Mouse (Mus musculus) stomach, embryonic 14.5 days (tissue): ENCODE measurements around the gene Rnf225. TPM values are rescaled to one million over a fixed set of nuclear protein-coding genes. Genes with fewer than 3 reads are reported as not detected.
A peak's percentile ranks its signal among the peaks of the same experiment; 100 is the strongest.

ENCODE experiments used
- ATAC-seq: fragments of 200-750 bp; cut with Nextera tagmentation; 2 replicates; pipeline ENCODE4 v1.8.0; 2017; ENCODE audit warnings: low read depth, moderate TSS enrichment; ENCODE audit not compliant: insufficient number of reproducible peaks, insufficient read depth, low FRiP score
- H3K27ac ChIP-seq: fragments of 300-500 bp; sonication (generic); 2 replicates; pipeline ENCODE4 v1.5.1; 2014; ENCODE audit warnings: mild to moderate bottlenecking, low read length, moderate library complexity, mixed read lengths
- H3K27me3 ChIP-seq: fragments of 300-500 bp; sonication (generic); 2 replicates; pipeline ENCODE4 v1.6.1; 2014; ENCODE audit warnings: low read length, control low read depth, mixed read lengths; ENCODE audit not compliant: control insufficient read depth, insufficient read depth
- H3K36me3 ChIP-seq: fragments of 300-500 bp; sonication (generic); 2 replicates; pipeline ENCODE4 v1.6.1; 2014; ENCODE audit warnings: mild to moderate bottlenecking, control low read depth, low read length, moderate library complexity, mixed read lengths; ENCODE audit not compliant: control insufficient read depth, insufficient read depth
- H3K4me1 ChIP-seq: fragments of 300-500 bp; sonication (generic); 2 replicates; pipeline ENCODE4 v1.6.1; 2014; ENCODE audit warnings: low read length, control low read depth, mixed read lengths; ENCODE audit not compliant: control insufficient read depth, insufficient read depth
- H3K4me2 ChIP-seq: fragments of 300-500 bp; sonication (generic); replicated peaks from 2 replicates; pipeline ENCODE4 v1.6.1; 2014; ENCODE audit warnings: low read depth, low read length, control low read depth
- H3K4me3 ChIP-seq: fragments of 300-500 bp; sonication (generic); 2 replicates; pipeline ENCODE4 v1.5.1; 2014; ENCODE audit warnings: low read depth, low read length, control low read depth
- H3K9ac ChIP-seq: fragments of 300-500 bp; sonication (generic); replicated peaks from 2 replicates; pipeline ENCODE4 v1.6.1; 2014; ENCODE audit warnings: low read depth, mild to moderate bottlenecking, control low read depth, low read length, moderate library complexity, mixed read lengths
- H3K9me3 ChIP-seq: fragments of 300-500 bp; sonication (generic); 2 replicates; pipeline ENCODE4 v1.6.1; 2016; ENCODE audit warnings: low read depth, low read length, control low read depth; ENCODE audit not compliant: control insufficient read depth
- WGBS: fragments of 180-500 bp; shearing (Covaris S2); extraction: QIAGEN DNeasy Blood & Tissue Kit; methylation state at CpG from one replicate; pipeline ENCODE4 v1.1.7; 2014; 5-methylcytosine and 5-hydroxymethylcytosine counted together
- polyA plus RNA-seq: library from polyadenylated mRNA; unstranded; fragments of >200 nt; fragmentation: Nextera tagmentation; extraction: Ambion mirVana; gene quantifications from 2 replicates; pipeline ENCODE4 v1.2.1, GENCODE M21; 2014

Rnf225 gene
- polyA plus RNA-seq, 1 experiment from 2014 or later = 1.4 TPM

DNA sequence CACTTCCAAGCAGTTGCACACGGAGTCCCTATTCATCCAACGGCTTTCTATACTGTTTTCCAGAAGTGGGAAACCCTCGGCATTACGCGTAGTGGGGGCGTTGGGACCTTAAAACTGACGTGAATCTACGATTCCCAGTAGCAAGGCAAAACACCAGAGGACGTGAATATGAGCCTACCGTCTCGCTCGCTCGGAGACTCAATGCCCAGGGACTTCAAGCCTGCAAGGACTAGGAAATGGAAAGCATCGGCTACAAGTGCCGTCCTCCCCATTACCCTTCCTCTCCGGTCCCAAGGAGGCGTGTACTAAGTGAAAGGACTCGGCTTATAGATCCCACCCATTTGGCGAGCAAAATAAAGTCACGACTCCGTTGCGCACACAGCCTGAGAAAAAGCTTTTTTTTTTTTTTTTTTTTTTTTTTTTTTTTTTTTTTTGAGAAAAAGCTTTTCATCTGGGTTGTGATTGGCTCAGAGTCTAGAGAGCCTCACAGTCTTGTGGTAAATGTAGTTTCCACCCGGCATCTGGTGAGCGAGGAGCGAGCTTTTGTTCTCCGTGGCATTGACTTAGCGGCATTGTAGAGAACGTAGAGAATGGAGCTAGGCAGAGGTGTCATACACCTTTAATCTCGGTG is 34.4 kb downstream of the Rnf225 start:
- Histone ChIP-seq H3K4me1 (0 out of 2 replicates have a peak, but pooled peaks cover 6% of the 10 kb centered on the region), H3K27me3 (no peaks in the 10 kb centered on the region), H3K9me3 (no peaks in the 10 kb centered on the region), H3K4me2 (peak overlapping the region; percentile 63), H3K4me3 (peak overlapping the region; percentile 46), H3K9ac (peak overlapping the region; percentile 73), H3K27ac (peak overlapping the region; percentile 77), H3K36me3 (no peaks in the 10 kb centered on the region)
- 2% methylated on average over 29 of the region's 29 CpGs for WGBS
- ATAC-seq = peak; percentile 69

DNA sequence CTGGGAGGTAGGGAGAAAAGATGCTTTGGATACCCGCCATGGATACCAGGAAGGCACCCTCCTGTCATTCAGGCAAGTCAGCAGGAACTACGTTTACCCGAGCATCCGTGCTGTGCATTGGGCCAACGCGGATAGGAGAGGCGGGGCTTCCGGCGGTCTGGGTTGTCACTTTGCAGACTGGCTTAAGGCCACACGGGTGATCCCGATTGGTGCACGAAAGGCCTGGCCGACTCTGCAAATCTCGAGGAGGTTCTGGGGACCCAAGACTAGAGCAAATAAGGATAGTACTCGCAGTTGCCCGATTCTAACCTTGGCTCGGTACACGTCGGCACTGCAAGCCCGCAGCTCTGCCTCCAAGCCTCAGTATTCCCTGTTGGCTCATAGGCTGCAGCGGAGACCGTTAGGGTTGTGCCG is 38.5 kb downstream of the Rnf225 start, which contains the start of gene Zfp324:
TSS of gene Zfp324 (plus strand) at position 161 of the 414 bp plus-strand sequence.
- H3K27ac ChIP-seq = peak within 1 kb of the TSS; percentile 76
- peak; percentile 93 for ATAC-seq
- no peaks in the 10 kb centered on the region for H3K27me3 ChIP-seq

DNA sequence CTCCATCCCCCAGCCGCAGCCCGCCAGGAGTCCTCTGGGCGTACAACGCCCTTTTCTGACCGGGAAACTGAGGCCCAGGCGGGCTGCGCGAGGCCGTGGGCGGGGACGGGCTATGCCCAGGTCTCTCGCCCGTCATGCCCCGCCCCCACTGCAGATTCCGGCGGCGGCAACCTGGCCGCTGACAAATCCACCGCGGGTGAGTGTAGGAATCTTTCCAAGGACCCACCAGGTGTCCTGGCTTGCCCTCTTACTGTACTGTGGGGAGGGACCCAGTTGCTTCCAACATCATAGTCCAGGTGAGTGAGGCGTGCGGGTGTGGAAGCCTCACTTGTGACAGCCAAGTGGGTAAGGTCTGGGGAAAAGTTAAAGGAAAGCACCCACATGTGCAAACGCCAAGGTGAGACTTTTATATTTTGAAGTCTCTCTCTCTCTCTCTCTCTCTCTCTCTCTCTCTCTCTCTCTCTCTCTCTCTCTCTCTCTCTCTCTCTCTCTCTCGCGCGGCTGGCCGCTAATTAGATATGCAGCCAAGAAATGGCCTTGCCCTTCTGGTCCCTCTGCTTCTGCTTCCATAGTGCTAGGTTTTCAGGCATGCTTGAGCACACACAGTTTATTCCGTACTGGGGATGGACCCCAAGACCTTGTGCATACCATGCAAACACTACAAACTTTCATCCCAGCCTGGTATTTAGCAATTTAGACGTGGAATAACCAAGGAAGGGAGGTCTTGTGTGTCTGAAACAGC is 39.1 kb downstream of the Rnf225 start:
- Histone ChIP-seq H3K9ac (peak overlapping the region; percentile 82), H3K4me1 (peaks cover 14% of the 10 kb centered on the region; the same call in 1 of the 2 replicates), H3K9me3 (no peaks in the 10 kb centered on the region), H3K27me3 (no peaks in the 10 kb centered on the region), H3K36me3 (peaks cover 18% of the 10 kb centered on the region), H3K4me2 (peak overlapping the region; percentile 76), H3K4me3 (peak overlapping the region; percentile 85), H3K27ac (peak overlapping the region; percentile 76)
- whole genome bisulfite sequencing = under 1% methylated on average over 28 of the region's 29 CpGs
- ATAC-seq = peak; percentile 77

More for the DNA sequence above, 38.5 kb downstream of the Rnf225 start, which contains the start of gene Zfp324:
- peaks cover 14% of the 10 kb centered on the region; the same call in 1 of the 2 replicates for H3K4me1 ChIP-seq
- peaks cover 12% of the 10 kb centered on the region for H3K36me3 ChIP-seq
- H3K4me3 ChIP-seq = peak within 1 kb of the TSS; percentile 85
- no peaks in the 10 kb centered on the region for H3K9me3 ChIP-seq
- under 1% methylated on average over 23 of the region's 23 CpGs for WGBS
- H3K9ac ChIP-seq = peak within 1 kb of the TSS; percentile 82
- peak within 1 kb of the TSS; percentile 76 for H3K4me2 ChIP-seq

DNA sequence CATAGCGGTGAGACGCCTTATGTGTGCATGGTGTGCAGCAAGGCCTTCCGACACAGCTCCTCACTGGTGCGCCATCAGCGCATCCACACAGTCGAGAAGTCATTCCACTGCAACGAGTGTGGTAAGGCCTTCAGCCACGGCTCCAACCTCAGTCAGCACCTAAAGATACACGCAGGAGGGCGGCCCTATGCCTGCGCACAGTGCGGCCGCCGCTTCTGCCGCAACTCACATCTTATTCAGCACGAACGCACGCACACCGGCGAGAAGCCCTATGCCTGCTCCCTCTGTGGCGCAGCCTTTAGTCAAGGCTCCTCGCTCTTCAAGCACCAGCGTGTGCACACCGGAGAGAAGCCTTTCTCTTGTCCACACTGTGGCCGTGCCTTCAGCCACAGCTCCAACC is 43.7 kb downstream of the Rnf225 start:
- Histone ChIP-seq H3K27me3 (no peaks in the 10 kb centered on the region), H3K9ac (no peak overlapping the region), H3K4me1 (peaks cover 10% of the 10 kb centered on the region; the same call in 1 of the 2 replicates), H3K36me3 (peaks cover 34% of the 10 kb centered on the region), H3K4me3 (no peak overlapping the region), H3K4me2 (no peak overlapping the region), H3K27ac (no peak overlapping the region), H3K9me3 (no peaks in the 10 kb centered on the region)
- no peak for ATAC-seq
- 94% methylated on average over 25 of the region's 25 CpGs for WGBS

DNA sequence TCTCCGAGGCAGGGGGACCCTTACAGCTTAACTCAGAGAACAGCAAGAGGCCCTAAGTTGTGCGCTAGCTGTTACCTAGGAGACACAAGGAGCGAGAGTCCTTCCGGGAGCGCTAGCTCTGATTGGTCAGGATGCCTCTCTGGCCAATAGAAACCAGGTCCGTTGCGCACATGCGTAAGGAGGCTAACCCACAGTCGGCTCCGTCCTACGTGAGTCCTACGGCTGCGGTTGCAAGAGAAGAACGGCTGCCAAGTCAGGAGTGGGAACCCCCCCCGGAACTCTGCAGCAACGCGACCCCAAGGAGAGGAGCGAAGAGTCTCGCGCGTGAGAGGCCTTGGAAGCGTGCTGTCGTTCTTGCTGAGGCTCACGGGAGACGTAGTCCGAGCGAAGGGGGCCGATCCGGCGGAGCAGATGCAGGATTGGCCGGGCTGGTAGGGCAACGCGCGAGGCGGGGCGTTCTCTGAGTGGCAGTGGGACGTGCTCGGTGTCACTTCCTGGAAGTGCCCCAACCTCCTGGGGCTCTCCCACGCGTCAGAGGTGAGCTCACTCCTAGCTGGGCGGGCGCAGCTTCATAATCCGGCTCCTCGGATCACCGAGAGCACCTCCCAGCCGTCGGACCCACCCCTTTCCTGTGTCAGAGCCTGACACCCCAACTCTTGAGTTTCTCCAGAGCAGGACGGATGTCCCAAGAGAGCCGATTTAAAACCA is 50.6 kb downstream of the Rnf225 start, which contains the start of gene Zfp446:
TSS of gene Zfp446 (plus strand) at position 167 of the 708 bp plus-strand sequence.
- peak within 1 kb of the TSS; percentile 52 for H3K4me2 ChIP-seq
- H3K36me3 ChIP-seq = peaks cover 3% of the 10 kb centered on the region; the same call in 1 of the 2 replicates
- H3K9me3 ChIP-seq = no peaks in the 10 kb centered on the region
- under 1% methylated on average over 49 of the region's 49 CpGs for WGBS
- no peaks in the 10 kb centered on the region for H3K27me3 ChIP-seq
- H3K9ac ChIP-seq = peak within 1 kb of the TSS; percentile 40
- peak; percentile 98 for ATAC-seq
- no peaks in the 10 kb centered on the region for H3K4me1 ChIP-seq
- H3K27ac ChIP-seq = peak within 1 kb of the TSS; percentile 84
- peak within 1 kb of the TSS; percentile 44 for H3K4me3 ChIP-seq

DNA sequence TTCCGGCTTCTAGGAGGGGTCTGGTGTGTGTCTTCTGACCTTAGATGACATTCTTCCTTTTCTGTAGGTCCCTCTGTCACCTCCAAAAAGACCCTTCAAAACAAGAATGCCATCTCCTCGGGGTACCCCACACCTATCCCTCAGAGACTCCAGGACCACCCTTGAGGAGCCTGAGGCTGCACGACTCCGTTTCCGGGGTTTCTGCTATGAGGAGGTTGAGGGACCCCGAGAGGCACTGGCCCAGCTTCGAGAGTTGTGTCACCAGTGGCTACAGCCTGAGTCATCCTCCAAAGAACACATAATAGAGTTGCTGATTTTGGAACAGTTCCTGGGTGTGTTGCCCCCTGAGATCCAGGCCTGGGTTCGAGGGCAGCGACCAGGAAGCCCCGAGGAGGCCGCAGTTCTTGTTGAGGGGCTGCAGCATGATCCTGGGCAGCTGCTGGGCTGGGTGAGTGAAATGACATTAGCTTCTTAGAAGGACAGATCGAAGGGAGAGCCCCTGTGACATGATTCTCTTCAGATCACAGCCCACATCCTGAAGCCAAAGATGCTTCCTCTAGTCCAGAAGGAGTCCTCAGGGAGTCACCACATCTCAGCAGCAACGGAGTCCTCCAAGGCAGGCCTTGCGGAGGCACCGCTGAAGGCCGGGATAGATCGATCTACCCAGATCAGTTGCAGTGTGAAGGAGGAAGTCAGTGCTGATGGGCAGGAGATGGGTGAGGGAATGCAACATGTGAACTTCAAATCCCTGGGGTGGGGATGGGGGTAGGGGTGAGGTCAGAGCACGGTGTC is 51.9 kb downstream of the Rnf225 start:
- Histone ChIP-seq H3K4me2 (peak overlapping the region; percentile 52), H3K36me3 (no peaks in the 10 kb centered on the region), H3K4me1 (no peaks in the 10 kb centered on the region), H3K27me3 (no peaks in the 10 kb centered on the region), H3K27ac (peak overlapping the region; percentile 84; the same call in 1 of the 2 replicates), H3K9ac (no peak overlapping the region), H3K9me3 (no peaks in the 10 kb centered on the region), H3K4me3 (no peak overlapping the region)
- 81% methylated on average over 18 of the region's 18 CpGs for WGBS
- no peak for ATAC-seq

DNA sequence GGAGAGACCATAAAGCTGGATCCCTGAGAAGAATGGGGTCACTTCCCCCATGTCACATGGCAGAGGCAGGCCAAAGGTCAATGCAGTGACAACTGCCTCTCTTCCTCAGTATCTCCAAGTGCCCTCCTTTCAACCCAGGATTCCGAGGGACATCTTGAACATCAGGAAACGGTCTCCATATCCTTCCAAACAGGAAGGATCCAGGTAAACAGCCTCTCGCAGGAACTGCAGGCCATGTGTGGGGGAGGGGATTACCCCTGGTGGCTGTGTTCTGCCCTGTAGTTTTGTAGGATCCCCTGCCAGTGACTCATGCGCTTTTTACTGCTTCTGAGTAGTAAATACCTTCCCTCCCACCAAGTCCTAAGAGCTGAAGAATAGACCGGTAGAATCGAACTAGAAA is 52.6 kb downstream of the Rnf225 start:
- no peaks in the 10 kb centered on the region for H3K9me3 ChIP-seq
- H3K4me3 ChIP-seq = no peak overlapping the region
- H3K27me3 ChIP-seq = no peaks in the 10 kb centered on the region
- ATAC-seq = no peak
- H3K4me1 ChIP-seq = no peaks in the 10 kb centered on the region
- no peak overlapping the region for H3K27ac ChIP-seq
- H3K36me3 ChIP-seq = no peaks in the 10 kb centered on the region
- H3K4me2 ChIP-seq = no peak overlapping the region
- no peak overlapping the region for H3K9ac ChIP-seq
- WGBS = 71% methylated on average over 6 of the region's 6 CpGs
